Mouse (Mus musculus): ENCODE data around the gene Gng7.

Gng7 gene

GRCm38 (mm10) chr10:80899591-80900317, 115.0 kb downstream of the Gng7 start:
- DNase-seq (ENCODE audit: low spot score), result no peak

GRCm38 (mm10) chr10:80899074-80899473, 115.7 kb downstream of the Gng7 start:
- DNase-seq (ENCODE audit: low spot score), result no peak
